In genomic region chr3:65665977-65666766, GRCm38 (mm10) we compare ENCODE assay signal across 8 mouse cellular contexts. TPM values are rescaled to one million over a fixed set of nuclear protein-coding genes. Genes with fewer than 3 reads are reported as not detected.
DNase-seq lines count a peak whose midpoint lies in the region; ATAC-seq and TF ChIP-seq lines count a peak whose summit lies in the region.

Gene Lekr1, plus strand, starts transcription at chr3:65666228.

- H3K27ac ChIP-seq in forebrain, embryonic 15.5 days (replicated peaks): peak within 1 kb of the TSS; percentile 77
- peak within 1 kb of the TSS; percentile 79 for H3K27ac ChIP-seq in liver, postnatal 0 days (ENCODE audit: low read depth)
- peak within 1 kb of the TSS; percentile 74 for H3K27ac ChIP-seq in neural tube, embryonic 13.5 days (replicated peaks)

- TF ChIP-seq CTCF in E14TG2a.4 (conservative IDR thresholded peaks at IDR 0.05; ENCODE audit: low read length): no peak
- no peak for TF ChIP-seq CTCF in liver, postnatal 0 days (IDR thresholded peaks at IDR 0.05; ENCODE audit: low read depth)

- no peak; the same call in 1 of the 2 replicates for TF ChIP-seq EP300 in liver, postnatal 0 days (IDR thresholded peaks at IDR 0.05; ENCODE audit: low read depth)

- no peaks in the 10 kb centered on the region for H3K27me3 ChIP-seq in E14TG2a.4 (ENCODE audit: insufficient read depth, low read length)
- no peaks in the 10 kb centered on the region for H3K27me3 ChIP-seq in forebrain, embryonic 15.5 days
- H3K27me3 ChIP-seq in liver, postnatal 0 days (ENCODE audit: insufficient read depth, low read length): no peaks in the 10 kb centered on the region
- H3K27me3 ChIP-seq in neural tube, embryonic 13.5 days: no peaks in the 10 kb centered on the region

- peak; percentile 95 for ATAC-seq in forebrain, embryonic 15.5 days (replicated peaks)
- ATAC-seq in liver, postnatal 0 days: peak; percentile 94
- peak; percentile 96 for ATAC-seq in neural tube, embryonic 13.5 days (ENCODE audit: low read depth)

- 0 out of 2 replicates have a peak, but pooled peaks cover 7% of the 10 kb centered on the region for H3K9me3 ChIP-seq in E14TG2a.4 (ENCODE audit: low read length)
- H3K9me3 ChIP-seq in forebrain, embryonic 15.5 days: no peaks in the 10 kb centered on the region
- H3K9me3 ChIP-seq in liver, postnatal 0 days (ENCODE audit: low read length): no peaks in the 10 kb centered on the region
- H3K9me3 ChIP-seq in neural tube, embryonic 13.5 days: no peaks in the 10 kb centered on the region

- H3K36me3 ChIP-seq in E14TG2a.4 (ENCODE audit: insufficient read depth, low read length): no peaks in the 10 kb centered on the region
- H3K36me3 ChIP-seq in forebrain, embryonic 15.5 days: no peaks in the 10 kb centered on the region
- no peaks in the 10 kb centered on the region for H3K36me3 ChIP-seq in liver, postnatal 0 days (replicated peaks; ENCODE audit: insufficient read depth, low read length)
- no peaks in the 10 kb centered on the region for H3K36me3 ChIP-seq in neural tube, embryonic 13.5 days

- H3K4me2 ChIP-seq in forebrain, embryonic 15.5 days (replicated peaks): peak within 1 kb of the TSS; percentile 91
- peak within 1 kb of the TSS; percentile 82 for H3K4me2 ChIP-seq in liver, postnatal 0 days (ENCODE audit: low read depth, low read length)
- H3K4me2 ChIP-seq in neural tube, embryonic 13.5 days: peak within 1 kb of the TSS; percentile 68

- intact Hi-C loops in heart, postnatal 25 days (cut with DNase I): loop anchor here (5.0 kb wide), 2 partner anchors 196 to 261 kb away; no protein-coding TSS in a partner anchor

- H3K9ac ChIP-seq in forebrain, embryonic 15.5 days (replicated peaks): peak within 1 kb of the TSS; percentile 81
- peak within 1 kb of the TSS; percentile 64 for H3K9ac ChIP-seq in liver, postnatal 0 days (replicated peaks)
- H3K9ac ChIP-seq in neural tube, embryonic 13.5 days: peak within 1 kb of the TSS; percentile 80

- DNase-seq in cerebellum, adult 11 months: peak; percentile 87
- DNase-seq in heart, postnatal 25 days (ENCODE audit: low spot score): peak; percentile 81
- DNase-seq in layer of hippocampus, adult 11-12 months (ENCODE audit: low spot score): peak; percentile 91
- peak; percentile 91 for DNase-seq in liver, postnatal 0 days
- DNase-seq in telencephalon, adult 2 months (ENCODE audit: low read depth, low spot score): peak; percentile 81

- peaks cover 63% of the 10 kb centered on the region for H3K4me1 ChIP-seq in E14TG2a.4 (replicated peaks; ENCODE audit: low read depth, low read length)
- peaks cover 11% of the 10 kb centered on the region for H3K4me1 ChIP-seq in forebrain, embryonic 15.5 days
- H3K4me1 ChIP-seq in liver, postnatal 0 days (ENCODE audit: insufficient read depth): 0 out of 2 replicates have a peak, but pooled peaks cover 2% of the 10 kb centered on the region
- H3K4me1 ChIP-seq in neural tube, embryonic 13.5 days (replicated peaks): peaks cover 10% of the 10 kb centered on the region

- 2% methylated on average over 73 of the region's 73 CpGs for WGBS in forebrain, embryonic 15.5 days
- 2% methylated on average over 73 of the region's 73 CpGs for WGBS in liver, postnatal 0 days (ENCODE audit: insufficient replicate concordance)
- WGBS in neural tube, embryonic 13.5 days: 2% methylated on average over 73 of the region's 73 CpGs

- H3K4me3 ChIP-seq in E14TG2a.4 (replicated peaks; ENCODE audit: low read length): peak within 1 kb of the TSS; percentile 83
- peak within 1 kb of the TSS; percentile 93 for H3K4me3 ChIP-seq in forebrain, embryonic 15.5 days
- H3K4me3 ChIP-seq in liver, postnatal 0 days (ENCODE audit: low read depth, low read length): peak within 1 kb of the TSS; percentile 69
- H3K4me3 ChIP-seq in neural tube, embryonic 13.5 days: peak within 1 kb of the TSS; percentile 77

RNA-seq across cellular contexts. Expression of gene Lekr1, which starts in this region (rescaled TPM):
- polyA plus RNA-seq in forebrain, embryonic 15.5 days (2015; fragmentation: Nextera tagmentation; extraction: Ambion mirVana): 6.2 and 6.8 TPM in 2 replicates
- 1 to 10 TPM; 1.8 to 2.2 TPM for total RNA-seq in heart, postnatal 25 days (2021)
- 1.0 TPM in 2 replicates for polyA plus RNA-seq in liver, postnatal 0 days (2015; fragmentation: Nextera tagmentation; extraction: Ambion mirVana)
- polyA plus RNA-seq in neural tube, embryonic 13.5 days (2015; fragmentation: Nextera tagmentation; extraction: Ambion mirVana): 6.4 and 7.8 TPM in 2 replicates

Comparison
In these comparisons a context has a peak if more than half of its experiments do, and no peak if none do; other contexts are left out.
1. Peak in every context shown above with its lines: DNase-seq, ATAC-seq, H3K4me3 ChIP-seq and H3K27ac ChIP-seq.